Mouse (Mus musculus) layer of hippocampus, postnatal 25 days (tissue): Measurements from ENCODE around the gene Zdhhc8. TPM values are rescaled to one million over a fixed set of nuclear protein-coding genes. Genes with fewer than 3 reads are reported as not detected.

Experiments
- DNase-seq, 2 experiments: peaks; one replicate each; pipeline ENCODE4 v3.0.0; 2022; ENCODE audit warnings: mixed read lengths in 2 of 2, low spot score in 1 of 2; ENCODE audit errors: extremely low spot score in 1 of 2
- total RNA-seq, 2 experiments: library from RNA; stranded (reverse); gene quantifications; 2 replicates each; pipeline ENCODE4 v1.2.3; 2021

Zdhhc8 gene
- total RNA-seq, 2 experiments from 2014 or later = 77.0 to 95.9 TPM

DNA sequence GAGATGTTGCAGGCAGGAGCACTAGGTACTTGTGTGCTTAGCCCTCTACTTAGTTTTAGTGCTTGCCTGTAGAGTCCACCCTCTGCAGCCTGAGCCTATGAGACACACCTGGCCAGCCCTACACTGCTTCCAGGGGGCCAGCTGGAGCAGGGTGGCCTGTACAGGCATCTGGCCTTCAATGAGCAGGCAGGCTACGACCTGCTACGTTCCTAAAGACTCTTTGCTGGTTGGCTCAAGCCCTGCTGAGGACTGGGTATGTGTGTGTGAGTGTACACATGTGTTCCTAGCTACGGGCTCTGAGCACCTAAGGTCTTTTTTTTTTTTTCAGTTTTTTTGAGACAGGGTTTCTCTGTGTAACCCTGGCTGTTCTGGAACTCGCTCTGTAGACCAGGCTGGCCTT lies 3.5 kb downstream of the Zdhhc8 start:
- DNase-seq = no peak

DNA sequence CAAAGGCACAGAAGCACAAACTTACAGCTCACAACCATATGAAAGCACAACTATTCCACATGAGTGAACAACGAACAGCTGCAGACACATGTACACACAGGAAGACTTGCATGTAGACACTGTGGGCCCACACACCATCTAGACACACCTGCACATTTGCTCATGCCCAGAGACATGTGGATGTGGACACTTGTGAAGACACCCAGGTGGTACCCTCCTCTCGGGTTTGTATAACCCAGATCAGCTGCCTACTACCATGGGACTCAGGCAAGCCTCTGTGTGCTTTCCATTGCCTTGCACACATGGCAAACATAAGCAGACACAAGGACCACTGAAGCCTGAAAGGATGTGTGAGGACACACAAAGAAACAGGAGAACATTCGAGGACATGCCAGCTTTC lies 3.9 kb downstream of the Zdhhc8 start:
- DNase-seq = no peak

DNA sequence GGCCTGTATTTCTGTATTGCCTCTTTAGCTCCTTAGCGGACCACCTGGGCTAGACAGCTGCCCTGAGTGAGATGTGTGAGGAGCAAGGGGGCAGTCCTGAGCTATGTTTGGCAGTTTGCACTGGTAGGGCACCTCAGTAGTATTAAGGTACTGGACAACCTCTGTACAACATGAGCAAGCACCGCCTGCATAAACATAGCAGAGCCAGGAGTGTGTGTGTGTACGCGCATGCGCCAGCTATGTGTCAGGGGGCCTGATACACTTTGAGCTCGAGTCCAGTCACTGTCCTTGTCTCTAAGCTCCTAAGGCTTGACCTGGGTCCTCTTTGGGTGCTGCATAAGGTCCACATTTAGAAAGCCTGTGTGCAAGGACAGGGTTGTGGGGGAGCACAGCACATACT lies 4.3 kb downstream of the Zdhhc8 start:
- DNase-seq = no peak

DNA sequence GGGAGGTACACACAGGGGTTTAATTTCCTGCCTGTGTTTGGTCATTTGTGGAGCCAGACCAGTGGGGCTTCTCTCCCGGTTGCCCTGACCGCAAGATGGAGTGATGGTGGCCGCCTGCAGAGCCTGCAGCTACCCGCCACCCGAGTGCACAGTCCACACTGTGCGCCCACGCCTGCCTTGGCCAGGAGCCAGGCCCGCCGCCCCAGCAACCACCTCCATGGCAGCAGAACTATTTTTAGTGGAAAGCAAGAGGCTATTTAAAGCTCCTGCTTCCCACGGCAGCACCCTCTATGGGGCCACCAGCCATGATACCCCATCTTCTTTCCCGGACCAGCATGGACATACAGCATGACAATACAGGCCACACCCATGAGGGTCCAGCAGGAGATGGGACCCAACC lies 5.3 kb downstream of the Zdhhc8 start:
- peak in 1 of 2 experiments; percentile 67 for DNase-seq

DNA sequence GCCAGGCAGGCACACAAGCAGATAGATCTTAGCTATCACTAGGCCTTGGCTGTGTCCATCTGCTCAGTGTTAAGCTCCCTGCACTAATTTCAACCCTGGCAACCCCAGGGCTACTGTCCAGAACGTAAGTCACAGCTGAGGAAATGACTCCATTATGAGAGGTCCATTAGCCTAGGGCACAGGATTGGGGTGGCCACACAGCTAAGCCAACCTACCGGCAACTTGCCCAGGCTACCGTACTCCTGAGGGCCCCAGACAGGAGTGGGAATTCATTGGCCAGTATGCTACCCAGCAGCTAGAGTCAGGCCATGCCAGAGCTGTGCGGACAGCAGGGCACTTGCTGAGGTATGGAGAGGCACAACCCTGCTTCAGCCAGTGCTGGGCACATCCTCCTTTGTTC lies 6.1 kb downstream of the Zdhhc8 start:
- DNase-seq = no peak

DNA sequence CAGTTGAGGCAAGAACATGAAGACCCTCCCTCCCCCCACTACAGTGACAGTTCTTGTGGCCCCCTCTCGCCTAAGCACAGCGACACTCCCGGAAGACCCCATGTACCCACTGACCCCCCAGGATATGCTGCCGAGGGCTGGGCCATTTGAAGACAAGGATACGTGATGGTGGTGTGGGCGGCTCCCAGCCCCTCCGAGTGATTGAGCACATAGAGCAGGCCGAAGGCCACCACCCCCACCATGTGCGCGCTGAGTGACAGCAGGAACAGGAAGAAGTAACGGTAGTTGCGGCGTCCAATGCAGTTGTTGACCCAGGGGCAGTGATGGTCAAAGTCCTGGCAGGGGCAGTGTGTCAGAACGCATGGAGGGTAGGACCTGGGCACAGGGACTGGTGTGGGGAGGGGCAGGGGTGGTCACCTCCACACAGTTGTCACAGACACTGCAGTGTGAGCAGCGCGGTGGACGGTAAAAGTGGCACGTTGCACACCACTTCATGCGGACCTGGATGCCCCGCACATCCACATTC lies 7.0 kb downstream of the Zdhhc8 start:
- DNase-seq = no peak

DNA sequence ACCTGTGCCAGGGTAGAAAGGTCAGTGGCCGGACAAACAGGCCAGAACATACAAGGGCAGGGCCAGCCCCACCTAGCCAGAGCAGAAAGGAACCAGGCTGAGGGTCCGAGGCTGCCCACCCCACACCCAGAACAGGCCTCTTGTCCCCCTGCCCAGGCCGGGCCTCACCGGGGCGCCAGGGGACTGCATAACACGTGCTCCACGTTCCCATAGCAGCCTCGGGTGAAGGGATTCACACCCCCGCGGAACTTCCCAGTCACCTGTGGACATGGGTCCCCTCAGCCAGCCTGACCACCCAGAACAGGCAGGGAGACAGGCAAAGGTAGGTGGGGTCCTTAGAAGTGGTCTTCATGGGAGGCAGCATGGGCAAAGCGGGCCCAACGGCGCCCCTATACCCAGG lies 7.7 kb downstream of the Zdhhc8 start:
- DNase-seq = no peak

DNA sequence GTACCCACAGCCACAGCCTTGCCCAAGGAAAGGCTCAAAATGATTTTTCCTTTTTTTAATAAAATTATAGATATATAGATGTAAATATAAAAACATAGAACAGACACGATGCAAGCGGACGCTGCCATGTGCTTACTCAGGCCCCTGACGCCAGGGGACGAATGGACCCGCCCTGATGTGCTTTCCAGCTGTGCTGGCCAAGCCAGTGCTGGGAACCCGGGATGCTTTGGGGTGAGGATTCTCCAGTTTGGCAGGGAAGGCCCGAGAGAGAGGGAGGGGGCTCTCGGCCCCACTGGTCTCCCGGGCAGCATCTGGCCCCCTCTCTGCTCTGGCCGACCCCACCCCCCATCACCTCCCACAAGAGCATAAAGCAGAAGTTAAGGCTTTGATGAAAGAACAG lies 12.7 kb downstream of the Zdhhc8 start:
- no peak for DNase-seq

DNA sequence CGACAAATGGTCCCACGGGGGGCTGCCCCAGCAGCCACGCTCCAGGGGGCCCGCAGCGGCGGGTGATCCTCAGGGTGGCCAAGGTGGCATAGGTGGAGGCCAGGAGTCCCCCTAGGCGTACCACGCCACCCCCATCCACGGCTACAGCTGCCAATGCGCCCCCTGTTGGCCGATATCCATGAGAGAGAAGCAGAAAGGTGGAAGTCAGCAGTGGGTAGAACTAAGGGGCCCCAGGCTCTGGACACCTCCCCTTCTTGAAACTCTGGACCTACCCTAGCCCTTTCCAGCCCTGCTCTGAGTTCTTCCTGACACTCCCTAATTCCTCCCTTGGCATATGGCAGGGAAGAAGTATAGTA lies 13.4 kb downstream of the Zdhhc8 start:
- DNase-seq = no peak

DNA sequence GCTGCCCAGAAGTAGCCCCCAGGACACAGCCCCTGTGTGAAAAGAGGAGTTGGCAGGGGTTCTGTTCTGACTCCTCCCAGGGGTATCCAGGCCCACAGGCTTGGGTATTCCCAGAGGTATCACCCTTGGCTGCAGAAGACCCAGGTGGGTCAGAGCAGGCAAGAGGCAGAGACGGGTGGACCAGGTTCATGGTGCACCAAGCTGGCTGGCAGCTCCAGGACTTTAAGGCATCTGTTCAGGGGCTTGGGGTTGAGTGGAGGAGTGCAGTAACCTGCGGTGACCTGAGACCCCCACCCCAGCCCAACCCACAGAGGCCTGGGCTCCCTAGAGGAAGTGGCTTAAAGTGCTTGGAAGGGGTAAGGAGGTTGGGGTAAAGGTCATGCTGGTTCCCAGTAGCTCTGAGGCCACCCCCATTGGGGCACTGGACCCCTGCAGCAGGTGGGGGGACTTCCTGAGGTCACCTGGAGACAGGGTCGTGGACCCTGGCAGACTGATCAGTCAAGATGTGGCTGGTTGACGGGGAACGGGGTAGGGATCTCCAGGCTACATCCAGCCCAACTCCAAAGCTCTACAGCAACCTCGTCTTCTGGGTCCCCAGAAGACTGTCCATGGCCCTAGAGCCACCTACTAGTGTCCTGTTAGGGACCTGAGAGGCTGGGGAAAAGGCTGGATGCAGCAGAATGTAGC lies 13.9 kb downstream of the Zdhhc8 start:
- DNase-seq = no peak

DNA sequence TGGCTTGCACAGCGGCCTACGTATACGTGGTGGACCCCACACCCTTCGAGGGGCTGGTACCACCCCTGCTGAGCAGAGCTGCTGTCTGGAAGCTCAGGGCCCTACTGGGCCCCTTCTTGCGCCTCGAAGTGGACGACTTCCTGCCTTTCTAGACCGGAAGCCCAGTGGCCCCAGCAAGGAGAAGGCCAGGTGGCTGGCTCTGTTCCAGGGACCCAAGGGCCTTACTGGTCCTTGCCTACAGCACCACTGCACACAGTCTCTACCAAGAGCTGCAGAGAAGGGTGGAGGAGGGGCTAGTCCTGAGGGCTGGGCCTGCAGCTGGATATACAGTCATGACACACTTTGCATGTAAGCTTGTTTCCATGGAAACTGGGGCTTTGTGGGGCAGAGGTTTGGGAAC lies 14.9 kb downstream of the Zdhhc8 start:
- no peak for DNase-seq

DNA sequence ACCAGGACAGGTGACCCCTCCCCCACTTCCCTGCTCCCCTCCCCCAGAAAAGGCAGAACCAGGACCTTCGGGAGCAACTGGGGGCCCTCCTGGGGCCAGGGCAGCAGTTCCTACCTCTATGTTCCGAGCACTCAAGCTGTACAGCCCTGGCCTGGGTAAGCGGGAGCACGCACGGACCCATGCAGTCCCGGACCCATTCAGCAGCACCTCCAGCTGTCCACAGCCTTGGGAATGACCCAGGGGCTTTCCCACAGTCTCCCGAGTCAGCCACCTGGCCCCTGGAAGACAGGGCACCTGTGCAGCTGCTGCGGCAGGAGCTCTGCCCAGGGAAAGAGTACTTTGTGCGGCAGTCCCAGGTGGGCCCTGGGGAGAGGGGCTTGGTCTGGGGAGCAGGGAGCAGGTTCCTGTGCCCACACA lies 16.3 kb downstream of the Zdhhc8 start:
- no peak for DNase-seq

DNA sequence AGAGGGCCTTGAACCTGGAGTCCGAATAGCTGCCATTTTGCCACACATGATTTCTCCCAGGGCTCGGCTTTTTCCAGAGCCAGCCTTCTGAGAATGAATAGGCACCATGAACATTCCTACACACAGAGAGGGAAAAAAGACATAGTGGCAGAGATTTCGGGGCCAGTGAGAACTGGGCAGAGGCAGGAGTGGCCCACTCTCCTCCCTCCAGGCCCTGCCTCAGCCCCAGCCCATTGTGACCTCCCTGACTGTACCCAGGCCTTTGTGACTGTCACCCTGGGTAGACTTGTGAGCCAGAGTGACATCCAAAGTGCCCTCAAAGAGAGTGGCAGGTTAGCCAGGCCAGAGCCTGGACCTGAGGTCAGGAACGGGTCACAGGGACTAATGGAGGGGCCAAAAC lies 17.4 kb downstream of the Zdhhc8 start, which contains the start of gene Ccdc188:
Gene Ccdc188 (plus strand): TSS at position 301 of the 400 bp plus-strand sequence.
- DNase-seq = no peak

DNA sequence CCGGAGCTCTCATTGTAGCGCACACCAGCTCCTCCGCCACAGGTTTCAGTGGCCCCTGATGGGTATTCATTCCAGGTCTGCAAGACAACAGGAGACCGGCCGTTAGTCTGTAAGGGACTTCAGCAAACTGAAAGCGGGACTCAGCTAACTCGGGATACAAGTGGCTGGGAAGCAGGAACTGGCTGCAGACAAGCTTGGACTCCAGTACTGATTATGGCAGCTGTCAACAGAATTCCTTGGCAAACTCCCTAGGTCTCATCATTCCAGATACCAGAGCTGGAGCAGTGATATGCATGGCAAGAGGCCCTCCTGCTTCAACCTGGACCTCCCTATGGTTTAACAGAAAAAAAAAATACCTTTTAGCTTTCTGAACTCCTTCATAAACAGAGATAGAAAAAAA lies 20.1 kb downstream of the Zdhhc8 start:
- DNase-seq = no peak

DNA sequence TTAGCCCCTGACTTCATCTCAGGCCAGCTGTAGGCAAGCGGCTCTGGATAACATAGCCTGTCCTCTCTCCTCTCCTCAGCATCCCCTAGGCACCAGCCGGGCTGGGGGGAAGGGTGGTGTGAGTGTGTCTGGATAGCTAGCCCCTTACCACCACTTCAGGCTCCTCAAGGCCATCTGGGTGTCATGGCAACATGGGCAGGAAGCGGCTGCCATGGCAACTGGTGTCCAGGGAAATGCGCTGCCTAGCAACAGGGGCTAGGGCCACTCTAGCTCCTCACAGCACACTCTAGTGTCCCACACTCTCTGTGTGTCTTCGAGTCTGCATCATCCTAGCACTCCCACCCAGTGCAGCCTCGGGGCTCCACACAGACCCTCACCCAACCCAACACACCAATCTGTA lies 21.2 kb downstream of the Zdhhc8 start:
- peak in 1 of 2 experiments; percentile 53 for DNase-seq

DNA sequence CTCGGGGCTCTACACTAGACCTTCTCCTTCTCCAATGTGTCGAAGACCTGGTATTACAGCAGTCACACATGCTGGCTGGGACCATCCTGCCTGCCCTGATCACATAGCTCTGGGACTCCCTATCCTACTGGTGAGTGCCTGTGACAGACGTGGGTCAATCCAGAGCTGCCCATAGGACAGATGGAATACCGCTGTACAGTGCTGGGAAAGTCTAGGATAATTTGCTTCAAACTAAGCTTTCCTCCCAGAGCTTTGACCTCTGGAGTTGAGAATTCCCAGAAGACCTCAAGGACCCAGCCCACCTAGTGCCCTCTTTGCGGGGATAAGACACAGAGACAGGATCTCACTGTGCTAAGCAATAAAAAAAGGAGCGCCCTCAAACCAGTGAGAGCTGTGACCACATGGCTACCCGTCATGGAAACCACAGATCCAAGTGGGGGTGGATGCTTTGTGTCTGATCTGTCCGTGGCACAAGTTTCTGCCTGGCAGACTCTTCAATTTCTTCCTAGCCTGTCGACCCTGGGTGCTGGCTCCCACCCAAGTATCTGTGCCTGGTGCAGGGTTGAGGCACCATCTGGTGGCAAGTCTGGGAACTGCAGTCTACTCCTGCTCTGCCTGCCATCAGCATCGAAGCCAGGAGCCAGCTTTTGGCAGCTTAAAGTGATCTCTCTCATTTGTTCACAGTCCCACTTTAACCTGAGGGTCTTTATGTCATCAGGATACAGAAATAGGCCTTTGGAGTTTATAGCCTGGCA lies 23.3 kb downstream of the Zdhhc8 start:
- DNase-seq = peak; percentile 93 to 100

DNA sequence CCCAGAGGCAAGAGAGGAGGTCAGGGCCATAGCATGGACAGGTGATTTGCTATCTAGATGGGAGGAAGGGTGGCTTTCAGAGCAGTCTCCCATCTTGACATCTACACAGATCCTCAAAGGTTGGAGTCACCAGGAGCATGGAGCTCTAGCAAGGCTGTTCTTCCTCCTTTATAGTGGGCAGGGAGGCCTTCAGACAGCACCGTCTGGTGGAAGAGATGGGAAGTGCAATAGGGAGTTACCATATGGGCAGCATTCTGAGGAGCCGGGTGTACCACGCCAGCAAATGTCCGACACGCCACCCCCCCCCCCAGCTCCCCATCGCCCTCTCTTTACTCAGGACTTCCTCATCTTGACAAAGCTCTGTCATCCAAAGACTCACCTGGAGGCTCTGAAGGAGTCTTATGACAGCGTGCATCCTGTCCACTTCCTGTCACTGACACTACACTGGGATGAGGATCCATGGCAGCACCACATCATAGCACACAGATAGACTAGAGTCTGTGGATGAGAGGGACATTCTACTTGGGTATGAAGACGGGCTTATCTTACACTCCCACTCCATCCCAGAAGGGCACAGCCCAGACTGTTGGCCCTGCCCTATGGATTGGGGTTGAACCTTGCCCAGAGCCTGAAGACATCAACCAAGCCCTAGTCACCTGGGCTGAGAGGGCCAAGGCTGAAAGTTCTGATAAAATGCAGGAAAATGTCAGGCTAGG lies 24.1 kb downstream of the Zdhhc8 start:
- peak in 1 of 2 experiments; percentile 87 for DNase-seq

DNA sequence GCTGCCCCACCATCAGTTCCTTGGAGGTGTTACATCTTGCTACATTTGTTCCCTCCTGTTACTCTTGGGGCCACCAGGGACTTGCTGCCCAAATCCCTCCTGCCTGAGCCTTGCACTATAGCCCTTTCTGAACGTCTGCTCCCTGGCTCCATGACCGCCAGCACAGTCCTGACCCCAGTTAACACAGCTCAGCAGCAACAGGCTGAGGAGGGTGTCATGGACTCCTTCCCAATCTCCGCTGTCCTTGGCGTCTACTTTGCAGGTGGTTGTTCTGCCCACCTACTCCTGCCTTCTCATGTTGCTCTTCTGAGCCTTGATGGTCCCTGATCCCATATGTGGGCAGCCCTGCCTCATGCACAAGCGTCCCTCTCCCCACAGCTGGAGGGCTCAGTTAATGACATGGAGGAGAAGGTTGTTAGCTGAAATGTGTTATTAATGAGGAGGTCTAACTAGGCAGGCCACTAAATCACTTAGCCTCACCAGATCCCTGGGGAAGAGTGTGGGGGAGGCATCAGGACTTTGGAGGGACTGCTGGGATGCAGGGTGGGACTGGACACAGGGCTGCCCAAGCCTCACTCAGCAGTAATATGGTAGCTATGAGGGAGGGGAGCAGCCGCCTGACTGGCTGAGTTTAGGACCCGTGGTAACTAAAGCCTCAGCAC lies 31.4 kb downstream of the Zdhhc8 start:
- DNase-seq = no peak

DNA sequence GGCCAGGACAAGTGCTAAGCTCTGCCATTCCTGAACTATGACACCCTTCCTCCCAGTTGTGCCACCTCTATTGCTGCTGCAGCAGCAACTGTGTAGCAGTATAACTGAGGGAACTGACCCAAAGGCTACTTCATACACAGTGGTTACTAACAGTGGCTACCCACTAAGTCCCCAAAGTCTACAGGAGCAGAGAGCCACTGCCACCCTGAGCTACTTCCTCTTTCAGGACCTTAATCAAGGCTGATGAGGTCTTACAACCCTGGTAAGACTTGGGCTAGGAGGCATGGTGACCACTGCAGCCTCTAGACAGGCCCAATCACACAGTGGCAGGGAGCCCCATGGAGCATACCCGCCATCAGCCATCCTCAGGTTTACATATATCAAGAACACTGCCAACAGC lies 32.9 kb downstream of the Zdhhc8 start:
- DNase-seq = no peak

DNA sequence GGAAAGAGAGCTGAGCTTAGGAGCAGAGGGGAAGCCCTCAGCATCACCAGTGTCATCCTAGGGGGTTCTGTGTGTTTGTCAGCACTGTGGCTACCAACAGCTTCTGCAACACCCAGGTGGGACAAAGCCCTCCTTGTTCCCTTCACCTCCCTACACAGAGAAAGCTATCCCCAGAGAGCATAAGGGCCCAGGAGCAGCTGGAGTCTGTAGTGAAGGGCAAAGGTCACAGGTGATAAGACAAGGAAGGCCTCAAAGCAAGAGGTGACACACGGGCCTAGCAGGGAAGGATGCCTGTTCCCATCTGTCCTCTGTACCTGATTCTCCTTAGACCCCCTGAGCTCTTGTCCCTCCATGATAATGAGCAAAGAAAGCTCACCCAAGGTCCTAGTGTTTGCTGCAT lies 33.3 kb downstream of the Zdhhc8 start:
- DNase-seq = no peak

DNA sequence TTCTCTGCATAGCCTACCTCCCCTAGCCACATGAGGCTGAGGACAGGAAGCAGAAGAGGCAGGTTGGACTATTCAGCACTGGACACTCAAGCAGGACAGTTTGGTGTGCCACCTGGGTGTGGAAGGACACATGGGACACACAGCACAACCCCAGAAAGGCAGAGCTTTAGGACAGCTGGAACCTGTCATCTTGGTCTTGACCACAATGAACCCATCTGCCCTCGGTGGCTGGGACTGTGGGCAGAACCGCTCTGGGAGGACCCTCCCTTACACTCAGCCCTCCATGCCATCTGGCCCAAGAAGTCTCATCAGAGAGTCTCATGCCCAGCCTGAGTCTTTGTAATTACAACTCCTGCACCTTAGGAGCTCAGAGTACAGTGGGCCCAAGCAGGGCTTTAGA lies 34.9 kb downstream of the Zdhhc8 start:
- no peak for DNase-seq
